Mouse (Mus musculus) cortical plate, adult 2 months (tissue): ENCODE data around the gene Tectb.

Experiments
- CTCF ChIP-seq: fragments of 200-500 bp; IDR thresholded peaks from 2 replicates; pipeline ENCODE4 v1.5.1; 2011; ENCODE audit warnings: mild to moderate bottlenecking, control low read depth, low read length; ENCODE audit not compliant: insufficient read depth; ENCODE audit errors: extremely low read depth
- POLR2A ChIP-seq: fragments of 200-500 bp; IDR thresholded peaks from 2 replicates; pipeline ENCODE4 v1.6.1; 2011; ENCODE audit warnings: mild to moderate bottlenecking, low read length, control low read depth; ENCODE audit not compliant: insufficient read depth; ENCODE audit errors: extremely low read depth

GRCm38 (mm10) chr19:55137884-55138283 is 42.6 kb upstream of the Tectb start:
- TF ChIP-seq CTCF (no peak), POLR2A (no peak)
